ENCODE assay signal across 15 mouse cellular contexts in genomic region chr6:108807446-108807845, GRCm38 (mm10). TPM values are rescaled to one million over a fixed set of nuclear protein-coding genes. Genes with fewer than 3 reads are reported as not detected.
A peak's percentile ranks its signal among the peaks of the same experiment; 100 is the strongest.
DNase-seq lines count a peak whose midpoint lies in the region; ATAC-seq lines count a peak whose summit lies in the region.
"Had no signal": no experiment of that assay in that cellular context is flagged by ENCODE, and none has a peak within 500 bp of the region (broad histone marks: within the 10 kb centered on the region; RNA-seq: fewer than 3 reads in every experiment).

No protein-coding gene starts in this region.

- no peak overlapping the region for H3K27ac ChIP-seq in heart, embryonic 11.5 days (ENCODE audit: low read depth, low read length)

- no peak for ATAC-seq in heart, embryonic 11.5 days (replicated peaks; ENCODE audit: insufficient number of reproducible peaks, low FRiP score, low TSS enrichment)
- peak; percentile 55; the same call in 1 of the 2 replicates for ATAC-seq in megakaryocyte progenitor cell, adult 5-6 weeks (replicated peaks; ENCODE audit: poor library complexity)
- ATAC-seq: forebrain, embryonic 16.5 days; inflammation-experienced regulatory T-cells, adult 6 months had no signal

- WGBS in heart, embryonic 11.5 days (ENCODE audit: insufficient replicate concordance): 69% methylated on average over 3 of the region's 3 CpGs

- H3K27me3 ChIP-seq in heart, embryonic 11.5 days (ENCODE audit: control insufficient read depth, insufficient read depth, low read length): no peaks in the 10 kb centered on the region
- H3K27me3 ChIP-seq: megakaryocyte, embryonic 14.5 days had no signal

- H3K4me3 ChIP-seq in heart, embryonic 11.5 days (ENCODE audit: low read depth, low read length): no peak overlapping the region
- H3K4me3 ChIP-seq: megakaryocyte, embryonic 14.5 days had no signal

- no peaks in the 10 kb centered on the region for H3K9me3 ChIP-seq in heart, embryonic 11.5 days (replicated peaks; ENCODE audit: control insufficient read depth, low read length)
- H3K9me3 ChIP-seq: megakaryocyte, embryonic 14.5 days had no signal

- H3K4me1 ChIP-seq in heart, embryonic 11.5 days (ENCODE audit: control insufficient read depth, insufficient read depth, low read length): no peaks in the 10 kb centered on the region

- H3K9ac ChIP-seq in heart, embryonic 11.5 days (ENCODE audit: low read depth, low read length): no peak overlapping the region

- H3K36me3 ChIP-seq in heart, embryonic 11.5 days (ENCODE audit: control insufficient read depth, insufficient read depth, low read length): no peaks in the 10 kb centered on the region

- DNase-seq in heart, adult 11 months: peak; percentile 25
- DNase-seq in lung, postnatal 10 days: peak; percentile 9
- no peak for DNase-seq in lung, postnatal 4 days
- DNase-seq in spleen, adult 12 weeks (ENCODE audit: low spot score): no peak
- DNase-seq in adrenal gland, postnatal 4 days (ENCODE audit: low spot score in 2 of 2): no peak
- DNase-seq in gastrocnemius, postnatal 4 days (ENCODE audit: low spot score in 2 of 2): no peak
- DNase-seq: adrenal gland, postnatal 25 days; heart, postnatal 14 days; kidney, postnatal 25 days had no signal

- no peak overlapping the region for H3K4me2 ChIP-seq in heart, embryonic 11.5 days
- H3K4me2 ChIP-seq: liver, embryonic 11.5 days had no signal

RNA-seq across cellular contexts. Expression of gene Edem1, which starts 21.0 kb away (rescaled TPM):
- 18.6 and 19.4 TPM in 2 replicates for polyA plus RNA-seq in heart, embryonic 11.5 days (2014; fragmentation: Nextera tagmentation; extraction: Ambion mirVana)
- 91.7 and 103 TPM in 2 replicates for total RNA-seq in megakaryocyte progenitor cell, adult 5-6 weeks (2015)
- total RNA-seq in megakaryocyte progenitor cell, adult 5-6 weeks (2017): 55.6 and 63.2 TPM in 2 replicates
- 10 to 100 TPM; 40.1 to 41.1 TPM for total RNA-seq in adrenal gland, postnatal 4 days (2021)
- 10 to 100 TPM; 24.3 to 27.1 TPM for total RNA-seq in gastrocnemius, postnatal 4 days (2021)

RNA-seq across cellular contexts. Expression of gene Arl8b, which starts 24.5 kb away (rescaled TPM):
- 68.4 and 79.3 TPM in 2 replicates for polyA plus RNA-seq in heart, embryonic 11.5 days (2014; fragmentation: Nextera tagmentation; extraction: Ambion mirVana)
- 224 and 271 TPM in 2 replicates for total RNA-seq in megakaryocyte progenitor cell, adult 5-6 weeks (2015)
- total RNA-seq in megakaryocyte progenitor cell, adult 5-6 weeks (2017): 71.1 and 83.9 TPM in 2 replicates
- 10 to 100 TPM; 91.3 to 92.5 TPM for total RNA-seq in adrenal gland, postnatal 4 days (2021)
- 10 to 100 TPM; 65.0 to 68.3 TPM for total RNA-seq in gastrocnemius, postnatal 4 days (2021)

Comparison
In these comparisons a context has a peak if more than half of its experiments do, and no peak if none do; other contexts are left out.
1. DNase-seq: peak in heart, adult 11 months (single experiment) and lung, postnatal 10 days (single experiment); none in lung, postnatal 4 days (0 of 2), spleen, adult 12 weeks (single experiment), adrenal gland, postnatal 4 days (0 of 2) and gastrocnemius, postnatal 4 days (0 of 2).